Comparison of ENCODE assay signal across 23 mouse cellular contexts in the genomic region with DNA sequence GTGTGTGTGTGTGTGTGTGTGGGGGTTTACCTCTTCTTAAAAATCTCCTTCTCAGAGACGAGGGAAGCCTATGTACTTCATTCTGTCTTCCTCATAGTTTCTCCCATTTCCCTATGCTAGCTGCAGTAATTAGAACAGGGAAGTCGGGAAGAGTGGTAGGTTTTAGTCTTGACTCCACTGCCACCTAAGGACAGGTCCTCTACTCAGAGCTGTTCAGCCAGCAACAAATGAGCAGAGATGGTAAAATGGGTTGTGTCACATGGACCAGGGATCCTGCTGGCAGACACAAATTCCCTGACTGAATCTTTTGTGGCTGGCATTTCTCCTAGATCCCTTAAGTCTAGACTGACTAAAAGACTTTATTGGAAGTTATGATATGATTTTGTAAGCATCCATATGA.
"Had no signal": no experiment of that assay in that cellular context is flagged by ENCODE, and none has a peak within 500 bp of the region (broad histone marks: within the 10 kb centered on the region; RNA-seq: fewer than 3 reads in every experiment).

No protein-coding gene starts in this region.

- H3K4me1 ChIP-seq: kidney, embryonic 15.5 days; limb, embryonic 12.5 days; limb, embryonic 15.5 days; lung, embryonic 15.5 days; megakaryocyte, embryonic 14.5 days; midbrain, embryonic 10.5 days; midbrain, embryonic 13.5 days; neural tube, embryonic 13.5 days; stomach, embryonic 15.5 days had no signal

- H3K27ac ChIP-seq: kidney, embryonic 15.5 days; limb, embryonic 12.5 days; limb, embryonic 15.5 days; liver, embryonic 14.5 days; lung, embryonic 15.5 days; midbrain, embryonic 10.5 days; midbrain, embryonic 13.5 days; neural tube, embryonic 13.5 days; stomach, embryonic 15.5 days had no signal

- H3K4me2 ChIP-seq: kidney, embryonic 15.5 days; limb, embryonic 12.5 days; limb, embryonic 15.5 days; lung, embryonic 15.5 days; midbrain, embryonic 13.5 days; neural tube, embryonic 13.5 days; stomach, embryonic 15.5 days had no signal

- ATAC-seq: intestine, postnatal 0 days; midbrain, embryonic 13.5 days; midbrain, embryonic 16.5 days had no signal

- H3K27me3 ChIP-seq: kidney, embryonic 15.5 days; limb, embryonic 12.5 days; limb, embryonic 15.5 days; lung, embryonic 15.5 days; megakaryocyte, embryonic 14.5 days; midbrain, embryonic 13.5 days; neural tube, embryonic 13.5 days; stomach, embryonic 15.5 days had no signal

- H3K4me3 ChIP-seq: kidney, embryonic 15.5 days; limb, embryonic 12.5 days; limb, embryonic 15.5 days; lung, embryonic 15.5 days; megakaryocyte, embryonic 14.5 days; midbrain, embryonic 10.5 days; midbrain, embryonic 13.5 days; myocyte; neural tube, embryonic 13.5 days; stomach, embryonic 15.5 days had no signal

- H3K9ac ChIP-seq: kidney, embryonic 15.5 days; limb, embryonic 12.5 days; limb, embryonic 15.5 days; liver, embryonic 14.5 days; lung, embryonic 15.5 days; midbrain, embryonic 13.5 days; neural tube, embryonic 13.5 days; stomach, embryonic 15.5 days had no signal

- DNase-seq: kidney, postnatal 4 days; left cerebral cortex, postnatal 4 days; lung, adult 18-20 months; lung, postnatal 10 days; lung, postnatal 36 days; retina, postnatal 1 day; right cerebral cortex, postnatal 25 days; spleen, adult 18-20 months; thymus, adult 18-20 months; thymus, postnatal 36 days had no signal

- H3K36me3 ChIP-seq: kidney, embryonic 15.5 days; limb, embryonic 12.5 days; limb, embryonic 15.5 days; lung, embryonic 15.5 days; midbrain, embryonic 10.5 days; midbrain, embryonic 13.5 days; neural tube, embryonic 13.5 days; stomach, embryonic 15.5 days had no signal

- H3K9me3 ChIP-seq: kidney, embryonic 15.5 days; limb, embryonic 12.5 days; limb, embryonic 15.5 days; lung, embryonic 15.5 days; midbrain, embryonic 10.5 days; midbrain, embryonic 13.5 days; neural tube, embryonic 13.5 days; stomach, embryonic 15.5 days had no signal
